Mouse (Mus musculus) gastrocnemius, postnatal 10 days (tissue): ENCODE measurements around the gene Hist4h4. TPM values are rescaled to one million over a fixed set of nuclear protein-coding genes. Genes with fewer than 3 reads are reported as not detected.

ENCODE experiments used
- DNase-seq: peaks from one replicate; pipeline ENCODE4 v3.0.0; 2021; ENCODE audit warnings: mixed read lengths
- microRNA-seq, 2 experiments: library from miRNA; unstranded; fragments of <30 nt; microRNA quantifications; one replicate each; pipeline ENCODE4 v1.2.0; 2021
- total RNA-seq, 2 experiments: library from RNA; stranded (reverse); gene quantifications; 2 replicates each; pipeline ENCODE4 v1.2.3; 2021

The Hist4h4 gene
- total RNA-seq, 2 experiments from 2014 or later: 19.9 to 21.8 TPM

GRCm38 (mm10) chr6:136782146-136782545 lies 22.1 kb downstream of the Hist4h4 start:
- DNase-seq: no peak

GRCm38 (mm10) chr6:136781377-136781986 lies 22.7 kb downstream of the Hist4h4 start, which contains the start of gene Gucy2c:
TSS of gene Gucy2c (minus strand) at chr6:136781765.
- no peak for DNase-seq

GRCm38 (mm10) chr6:136776392-136776791 lies 27.8 kb downstream of the Hist4h4 start:
- DNase-seq: no peak

GRCm38 (mm10) chr6:136769859-136770258 lies 34.4 kb downstream of the Hist4h4 start:
- DNase-seq: no peak

- DNase-seq: no peak
These were observed 35.1 kb downstream of the Hist4h4 start for GRCm38 (mm10) chr6:136769143-136769542.

GRCm38 (mm10) chr6:136763912-136764311 lies 40.3 kb downstream of the Hist4h4 start:
- no peak for DNase-seq

Small RNA genes within 50 kb of the gene (microRNA-seq; reads per million reads assigned to microRNA genes)
- gene Gm44364: 0 reads per million in 2 experiments

Other genes with a start within 250 kb of the Hist4h4 start
- 10 to 100 TPM; 15.4 to 16.4 TPM for gene Plbd1, start 142.5 kb downstream of the Hist4h4 start, total RNA-seq
- gene Gucy2c, start 22.6 kb downstream of the Hist4h4 start, total RNA-seq: not detected
- 10 to 100 TPM; 16.3 to 17.6 TPM for gene H2afj, start 3.8 kb upstream of the Hist4h4 start, total RNA-seq
- under 1 TPM; 0.38 to 0.65 TPM for gene BC049715, start 23.2 kb upstream of the Hist4h4 start, total RNA-seq
- 10 to 100 TPM; 64.9 to 69.1 TPM for gene Wbp11, start 23.8 kb upstream of the Hist4h4 start, total RNA-seq
- 1 to 10 TPM in 1 of 2 experiments, under 1 TPM in 1; 0.77 to 1.7 TPM for gene Smco3, start 31.0 kb upstream of the Hist4h4 start, total RNA-seq
- gene Art4, start 53.3 kb upstream of the Hist4h4 start, total RNA-seq: under 1 TPM; 0.72 to 0.75 TPM
- 100 to 1,000 TPM; 112 to 171 TPM for gene Mgp, start 71.4 kb upstream of the Hist4h4 start, total RNA-seq
- under 1 TPM; 0.21 to 0.29 TPM for gene Erp27, start 117.8 kb upstream of the Hist4h4 start, total RNA-seq
- not detected for gene Pde6h, start 119.4 kb upstream of the Hist4h4 start, total RNA-seq
- gene Arhgdib, start 137.5 kb upstream of the Hist4h4 start, total RNA-seq: 10 to 100 TPM; 17.9 to 23.9 TPM